Mouse (Mus musculus): Measurements from ENCODE around the gene Ptms.

The Ptms gene

DNA sequence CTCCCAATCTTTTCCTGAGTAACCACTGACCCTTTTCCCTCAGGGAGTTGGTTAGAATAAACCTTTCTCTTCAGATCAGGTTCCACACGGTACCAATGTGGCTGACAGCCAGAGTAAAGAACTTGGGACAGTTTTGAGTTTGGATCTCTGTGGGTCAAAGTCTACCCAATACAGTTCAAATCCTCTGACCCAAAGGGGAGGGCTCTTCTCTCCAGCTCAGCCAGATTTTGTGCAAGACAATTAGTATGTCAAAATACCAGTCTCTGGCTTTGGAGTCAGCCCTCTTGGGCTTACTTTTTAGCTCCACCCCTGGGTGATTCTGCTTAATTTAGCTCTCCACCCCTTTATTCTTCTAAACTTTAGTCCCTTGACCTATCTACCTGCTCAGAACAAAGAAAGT lies 10.3 kb upstream of the Ptms start:
- no peak for DNase-seq (ENCODE audit: low spot score)

DNA sequence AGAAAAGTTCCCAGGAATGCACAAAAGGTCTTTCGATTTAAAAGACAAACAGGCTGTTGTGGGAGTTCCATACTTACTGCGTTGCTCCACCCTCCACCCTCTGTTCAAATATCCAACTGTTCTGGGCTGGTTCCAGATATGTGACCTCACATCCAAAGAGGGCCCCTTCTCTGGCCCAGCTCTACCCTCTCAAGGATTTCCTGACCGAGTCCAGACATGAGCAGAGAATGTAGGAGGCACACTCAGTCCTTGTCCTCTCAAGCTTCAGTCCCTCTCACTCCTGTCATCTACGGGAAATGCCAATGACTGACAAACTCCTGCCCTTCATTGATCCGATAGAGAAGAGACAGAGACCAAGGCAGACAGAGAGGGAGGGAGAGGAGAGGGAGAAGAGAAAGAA lies 6.0 kb upstream of the Ptms start:
- DNase-seq (ENCODE audit: low spot score): no peak

DNA sequence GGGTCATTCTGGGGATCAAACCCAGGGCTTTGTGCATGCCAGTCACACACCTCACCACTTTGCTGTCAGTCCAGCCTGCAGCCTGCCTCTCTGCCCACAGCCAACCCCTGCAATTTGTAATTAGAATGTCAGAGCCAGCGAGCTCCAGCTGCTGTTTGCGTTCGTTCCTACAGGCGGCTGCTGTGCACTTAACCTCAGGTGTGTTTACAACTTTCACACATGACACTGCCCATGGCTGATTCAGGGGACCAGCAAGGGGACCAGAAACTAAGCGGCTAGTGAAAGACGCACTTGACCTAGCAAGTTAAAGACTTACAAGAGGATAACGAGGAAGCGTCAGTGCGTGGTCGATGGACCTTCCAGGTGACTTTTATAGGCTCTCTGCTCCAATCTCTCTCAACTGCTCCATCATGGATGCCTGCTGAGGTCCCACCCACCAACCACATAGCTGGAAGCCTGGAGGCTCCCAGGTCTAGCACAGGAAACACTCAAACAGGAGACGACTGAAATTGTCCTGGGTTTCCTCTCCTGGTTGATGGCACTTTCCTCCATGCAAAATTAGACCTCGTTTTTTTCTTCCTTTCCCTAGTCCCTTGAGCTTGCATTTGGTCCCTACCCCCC lies 5.4 kb upstream of the Ptms start:
- no peak for DNase-seq (ENCODE audit: low spot score)

DNA sequence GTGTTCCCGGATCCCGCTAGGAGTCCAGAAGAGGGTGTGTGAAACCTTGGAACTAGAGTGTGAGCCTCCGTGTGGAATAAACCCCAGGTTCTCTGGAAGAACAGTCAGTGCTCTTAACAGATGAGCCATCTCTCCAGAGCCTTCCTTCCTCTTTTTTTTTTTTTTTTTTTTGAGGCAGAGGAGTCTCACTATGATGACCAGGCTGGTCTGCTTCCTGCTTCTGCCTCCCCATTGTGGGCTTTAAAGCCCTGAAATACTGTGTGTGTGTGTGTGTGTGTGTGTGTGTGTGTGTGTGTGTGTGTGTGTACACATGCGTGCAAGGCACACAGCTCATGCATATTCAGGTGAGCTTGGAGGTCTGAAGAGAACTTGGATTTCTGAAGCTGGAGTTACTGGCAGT lies 1.6 kb upstream of the Ptms start:
- DNase-seq (ENCODE audit: low spot score): no peak

DNA sequence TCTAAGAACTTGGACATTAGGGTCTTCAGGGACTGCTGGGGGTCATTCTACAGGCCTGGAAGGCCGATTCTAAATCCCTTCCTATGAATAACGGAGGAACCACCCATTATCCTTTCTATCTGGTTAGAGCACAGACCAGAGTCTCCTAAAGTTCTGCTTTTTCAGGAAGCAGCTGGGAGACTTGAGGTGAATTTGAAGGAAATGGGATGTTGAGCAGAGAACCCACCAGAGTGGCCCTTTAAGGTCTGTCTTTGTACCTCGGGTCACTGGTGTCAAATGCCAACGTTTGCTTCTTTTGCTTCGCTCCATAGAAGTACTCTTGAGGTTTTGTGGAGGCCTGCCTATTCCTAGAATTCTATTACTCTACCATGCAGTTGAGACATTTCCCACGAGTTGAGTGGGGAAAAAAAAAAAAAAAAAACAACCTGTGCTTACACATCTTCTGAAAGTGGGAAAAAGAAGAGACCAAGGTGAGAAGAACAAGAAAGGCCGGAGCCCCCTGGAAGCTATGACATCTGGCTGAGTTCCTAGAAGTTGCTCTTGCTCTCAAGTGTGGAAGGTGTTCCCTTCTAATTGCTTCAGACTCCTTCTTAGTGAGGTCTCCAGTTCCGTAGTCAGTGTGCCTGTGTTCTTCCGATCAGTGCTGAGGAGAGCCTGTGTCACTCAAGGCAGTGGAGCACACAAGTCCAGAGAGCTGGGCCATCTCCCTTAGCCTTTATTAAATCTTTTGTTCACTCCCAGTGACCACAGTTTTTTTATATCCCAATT lies 599 bp upstream of the Ptms start:
- DNase-seq (ENCODE audit: low spot score): no peak

DNA sequence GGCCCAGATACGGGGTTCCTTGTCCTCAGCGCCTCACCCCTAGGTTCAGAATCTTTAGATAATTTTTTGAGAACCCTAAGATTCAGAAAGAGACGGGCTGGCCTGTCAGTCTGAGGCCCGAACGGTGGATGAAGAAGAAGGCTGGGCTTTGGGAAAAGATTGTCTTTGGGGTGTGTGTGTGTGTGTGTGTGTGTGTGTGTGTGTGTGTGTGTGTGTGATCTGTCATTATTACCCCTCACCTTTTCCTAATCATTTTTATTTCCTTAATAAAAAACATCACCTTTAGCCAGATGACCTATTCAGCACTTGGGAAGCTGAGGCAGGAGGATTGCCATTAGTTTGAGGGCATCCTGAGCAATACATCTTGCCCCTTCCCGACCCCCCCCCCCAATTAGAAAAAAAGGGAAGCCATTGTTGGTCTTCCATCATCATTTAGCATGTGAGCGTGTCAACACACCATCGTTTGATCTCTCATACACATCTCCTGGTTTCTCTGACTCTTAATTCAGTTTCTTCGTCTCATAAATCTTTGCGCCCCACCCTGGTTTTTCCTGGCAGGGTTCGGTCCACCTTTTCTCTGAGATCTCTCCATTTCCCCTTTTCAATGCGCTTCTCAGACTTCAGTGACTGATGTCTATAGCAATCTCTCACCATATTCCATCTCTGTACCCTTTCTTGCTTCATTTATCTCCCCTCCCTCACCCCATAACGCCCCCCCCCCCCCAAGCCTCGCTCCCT lies 844 bp downstream of the Ptms start:
- DNase-seq (ENCODE audit: low spot score): no peak

DNA sequence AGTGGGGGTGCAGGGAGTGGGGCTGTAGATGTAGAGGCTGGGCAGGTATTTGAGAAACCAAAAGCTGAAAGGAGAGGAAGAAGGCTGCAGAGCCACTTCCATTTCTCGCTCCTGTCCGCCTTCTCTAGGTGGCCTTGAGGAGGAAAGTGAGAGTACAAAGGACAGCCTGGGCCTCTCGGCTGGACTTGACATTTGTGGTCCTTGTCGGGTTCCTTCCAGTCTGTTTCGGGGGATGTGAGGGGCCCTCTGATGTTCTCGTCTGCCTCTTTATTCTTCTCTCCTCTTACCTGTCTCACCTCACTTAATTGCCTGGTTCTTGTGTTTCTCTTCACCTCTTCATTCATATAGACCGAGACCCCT lies 1.6 kb downstream of the Ptms start:
- DNase-seq (ENCODE audit: low spot score): no peak

DNA sequence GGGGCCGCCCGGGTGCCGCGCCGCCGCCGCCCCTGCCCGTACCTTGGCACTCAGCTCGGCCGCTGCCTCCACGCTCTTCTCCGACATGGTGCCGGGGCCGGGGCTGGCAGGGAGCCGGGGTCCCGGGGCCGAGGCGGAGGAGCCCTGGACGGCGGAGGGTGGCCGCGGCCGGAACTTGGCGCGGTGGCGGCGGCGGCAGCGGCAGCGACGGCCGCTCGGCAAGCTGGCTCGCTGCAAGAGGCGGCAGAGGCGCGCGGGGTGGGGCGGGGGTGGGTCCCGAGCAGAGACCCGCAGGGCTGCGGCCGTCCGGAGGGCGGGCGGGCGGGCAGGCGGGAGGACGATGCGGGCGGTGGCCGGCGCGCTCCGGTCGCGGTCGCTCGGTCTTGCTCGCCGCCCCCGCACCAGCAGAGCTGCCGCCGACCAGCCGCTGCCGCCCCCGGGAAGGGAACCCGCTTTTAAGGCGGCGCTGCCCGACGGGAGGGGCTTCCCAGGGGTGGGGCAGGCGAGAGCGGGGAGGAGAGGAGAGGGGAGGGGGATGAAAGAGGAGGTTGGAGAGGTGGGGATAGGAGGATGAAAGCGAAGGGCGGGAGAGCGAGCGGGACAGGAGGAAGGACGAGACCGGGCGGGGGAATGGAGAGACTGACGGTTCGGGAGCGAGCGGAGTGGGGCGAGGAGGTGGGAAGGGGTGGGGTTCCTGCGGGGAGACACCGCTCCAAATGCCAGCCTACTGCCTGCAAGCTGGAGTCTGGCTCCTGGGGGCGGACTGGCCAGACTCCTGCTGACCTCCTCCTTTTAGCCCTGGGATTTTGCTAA lies 2.2 kb downstream of the Ptms start:
- no peak for DNase-seq (ENCODE audit: low spot score)

DNA sequence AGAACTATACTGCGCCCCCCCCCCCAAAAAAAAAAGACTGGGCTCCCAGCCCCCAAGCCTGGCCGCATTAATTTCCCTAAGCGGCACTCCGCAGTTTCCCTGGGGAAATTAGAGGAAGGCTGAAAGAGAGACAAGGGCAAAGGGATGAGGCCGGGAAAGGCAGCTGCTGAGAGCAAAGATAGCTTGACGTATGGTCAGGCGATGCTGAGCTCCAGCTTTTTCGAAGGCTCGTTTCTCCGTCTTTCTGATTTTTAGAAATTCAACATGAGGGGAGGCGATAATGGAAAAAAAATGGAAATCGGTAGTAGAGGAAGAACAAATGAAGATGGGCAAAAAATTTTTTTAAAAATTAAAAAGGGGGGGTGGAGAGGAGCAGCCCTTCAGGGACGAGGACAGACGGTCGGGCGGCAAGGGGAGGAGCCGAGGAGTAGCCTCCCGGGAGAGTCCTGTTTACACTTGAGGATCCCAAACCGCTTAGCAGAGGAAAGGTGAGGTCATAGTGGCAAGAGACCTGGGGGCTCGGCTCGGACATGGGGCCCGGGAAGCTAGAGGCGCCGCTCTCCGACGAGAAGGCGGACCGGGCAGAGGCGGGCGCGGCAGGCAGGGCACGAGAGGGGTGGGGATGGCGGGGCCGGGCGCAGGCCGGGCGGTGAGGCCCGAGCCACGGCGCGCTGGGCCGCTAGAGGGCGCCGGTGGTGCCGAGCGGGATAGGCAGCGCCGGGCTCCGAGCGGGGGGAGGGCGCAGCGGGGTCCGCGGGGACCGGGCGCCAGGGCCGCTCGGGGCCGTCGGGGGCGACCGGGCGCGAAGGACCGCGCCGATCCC lies 3.0 kb downstream of the Ptms start:
- peak; percentile 80 for DNase-seq (ENCODE audit: low spot score)

DNA sequence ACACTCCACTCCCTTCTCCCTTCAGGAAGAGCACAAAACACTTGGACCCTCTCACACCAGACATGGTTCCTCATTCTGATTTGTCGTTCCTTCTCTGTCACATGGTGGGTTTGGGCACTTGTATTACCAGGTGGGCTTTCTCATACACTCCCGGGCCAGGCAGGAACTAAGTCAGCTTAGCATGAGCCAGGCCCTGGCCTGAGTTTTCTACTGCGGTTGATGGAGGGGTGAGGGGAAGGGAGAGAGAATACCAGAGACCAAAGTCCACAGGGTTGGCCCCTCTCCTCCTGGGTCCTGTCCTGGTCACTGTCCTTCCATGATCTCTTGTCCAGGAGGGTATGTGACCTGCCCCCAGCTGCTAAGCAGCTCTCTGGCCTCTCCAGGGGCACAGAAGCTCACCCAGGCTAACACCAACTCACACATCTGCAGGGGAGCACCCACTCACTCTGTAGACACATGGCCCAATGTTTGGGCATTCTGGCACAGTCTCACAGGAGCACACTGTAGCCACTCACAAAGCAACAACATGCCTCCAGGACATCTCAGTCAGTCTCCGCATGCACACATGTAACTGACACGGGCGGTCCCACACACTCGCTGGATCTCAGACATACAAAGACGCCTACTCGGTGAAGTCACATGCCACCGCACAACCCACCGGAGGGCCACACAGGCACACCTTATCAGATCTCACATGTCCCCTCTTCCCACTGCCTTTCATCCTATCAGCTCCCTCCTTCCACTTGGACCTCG lies 3.8 kb downstream of the Ptms start:
- no peak for DNase-seq (ENCODE audit: low spot score)

DNA sequence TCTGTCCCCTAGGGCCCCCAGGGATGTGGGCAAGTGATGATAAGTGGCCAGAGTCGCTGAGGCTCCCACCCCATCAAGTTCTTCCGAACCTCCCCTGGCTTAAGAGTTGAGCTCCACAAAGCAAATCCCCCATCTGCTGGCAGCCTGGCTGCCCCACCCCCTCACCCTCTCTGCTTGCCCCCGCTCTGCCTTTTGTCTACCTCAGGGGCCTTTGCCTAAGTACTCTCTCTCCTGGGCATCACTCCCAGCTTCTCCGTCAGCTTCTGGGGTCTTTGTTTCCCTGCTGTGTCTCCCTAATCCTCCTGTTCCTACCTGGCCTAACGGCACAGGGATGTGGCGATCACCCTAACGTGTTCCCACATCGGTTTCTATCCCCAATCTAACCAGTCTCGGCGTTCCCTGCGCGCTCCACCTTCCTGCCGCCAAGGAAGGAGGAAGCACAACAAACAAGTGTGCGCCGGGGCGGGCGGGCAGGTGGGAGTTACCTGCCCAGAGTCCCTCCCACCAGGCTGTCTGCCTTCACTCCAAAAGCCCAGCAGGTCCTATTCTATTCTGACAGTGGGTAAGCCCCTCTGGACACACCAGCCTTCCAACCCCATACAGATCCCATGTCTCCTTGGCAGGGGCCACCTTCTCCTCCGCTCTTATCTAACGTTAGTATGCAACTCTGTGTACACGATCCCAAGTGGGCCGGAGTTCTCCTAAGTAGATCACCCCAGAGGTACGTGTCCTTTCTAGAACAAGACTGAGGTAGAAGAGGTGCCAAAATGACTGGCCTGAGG lies 4.6 kb downstream of the Ptms start:
- no peak for DNase-seq (ENCODE audit: low spot score)

DNA sequence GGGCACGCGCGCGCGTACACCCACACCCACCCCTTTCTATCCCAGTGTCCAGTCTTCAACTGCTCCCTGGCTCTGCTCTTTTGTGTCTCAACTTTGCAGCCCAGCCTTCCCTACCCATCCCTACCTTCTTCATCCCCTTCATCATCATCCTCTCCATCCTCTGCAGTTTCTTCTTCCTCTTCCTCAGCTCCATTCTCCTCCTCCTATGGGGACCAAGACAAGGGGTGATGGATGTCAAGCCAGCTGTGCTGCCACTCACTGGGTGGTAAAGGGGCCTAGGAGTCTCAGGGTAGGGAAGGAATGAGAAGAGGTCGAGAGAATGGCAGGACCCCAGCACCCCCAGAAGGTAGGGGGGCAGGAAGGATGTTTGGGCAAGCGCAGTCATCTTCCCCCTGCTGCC lies 5.4 kb downstream of the Ptms start:
- DNase-seq (ENCODE audit: low spot score): no peak

DNA sequence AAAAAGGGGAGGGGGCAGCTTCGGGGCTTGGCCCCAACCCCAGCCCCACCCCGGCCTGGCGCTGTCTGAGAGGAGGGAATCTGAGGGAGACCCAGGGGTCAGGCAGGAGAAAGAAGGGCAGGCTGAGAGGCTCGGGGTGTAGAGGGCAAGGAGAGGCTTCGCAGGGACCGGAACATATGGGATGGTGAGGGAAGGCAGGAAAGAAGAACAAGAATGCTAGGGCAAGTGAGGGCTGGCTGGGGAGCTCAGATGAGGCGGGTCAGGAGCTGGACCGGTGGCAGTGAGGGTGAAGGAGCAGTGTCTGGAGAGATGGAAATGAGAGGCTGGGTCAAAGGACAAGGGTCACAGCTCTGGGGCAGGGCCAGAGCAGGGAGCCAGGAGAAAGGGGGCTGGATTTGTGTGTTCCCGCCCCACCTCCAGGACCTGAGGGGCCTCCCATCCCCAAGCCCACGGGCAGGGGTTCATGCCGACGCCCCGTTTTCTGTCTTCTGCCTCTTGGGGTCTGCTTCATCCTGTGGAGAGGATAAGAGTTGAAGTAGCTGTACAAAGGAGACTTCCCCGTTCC lies 6.1 kb downstream of the Ptms start:
- DNase-seq (ENCODE audit: low spot score): no peak

DNA sequence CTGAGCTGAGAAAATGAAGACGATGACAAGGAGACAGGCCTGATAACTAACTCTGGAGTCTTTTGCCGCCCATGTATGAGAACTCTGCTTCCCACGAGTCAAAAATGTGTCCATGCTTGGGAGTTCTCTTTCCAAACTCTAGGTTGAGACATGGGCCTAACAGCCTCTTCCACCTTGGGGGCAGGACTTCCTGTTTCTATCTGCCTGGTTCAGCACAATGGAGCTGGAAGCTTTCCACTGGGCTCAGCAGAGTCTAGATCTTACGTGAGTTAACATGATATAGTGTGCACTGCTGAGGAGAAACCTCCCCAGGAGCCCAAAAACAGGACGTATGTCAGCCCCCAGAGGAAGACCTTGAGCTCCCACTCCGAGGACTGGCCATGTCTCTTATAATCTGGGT lies 6.7 kb downstream of the Ptms start:
- no peak for DNase-seq (ENCODE audit: low spot score)

DNA sequence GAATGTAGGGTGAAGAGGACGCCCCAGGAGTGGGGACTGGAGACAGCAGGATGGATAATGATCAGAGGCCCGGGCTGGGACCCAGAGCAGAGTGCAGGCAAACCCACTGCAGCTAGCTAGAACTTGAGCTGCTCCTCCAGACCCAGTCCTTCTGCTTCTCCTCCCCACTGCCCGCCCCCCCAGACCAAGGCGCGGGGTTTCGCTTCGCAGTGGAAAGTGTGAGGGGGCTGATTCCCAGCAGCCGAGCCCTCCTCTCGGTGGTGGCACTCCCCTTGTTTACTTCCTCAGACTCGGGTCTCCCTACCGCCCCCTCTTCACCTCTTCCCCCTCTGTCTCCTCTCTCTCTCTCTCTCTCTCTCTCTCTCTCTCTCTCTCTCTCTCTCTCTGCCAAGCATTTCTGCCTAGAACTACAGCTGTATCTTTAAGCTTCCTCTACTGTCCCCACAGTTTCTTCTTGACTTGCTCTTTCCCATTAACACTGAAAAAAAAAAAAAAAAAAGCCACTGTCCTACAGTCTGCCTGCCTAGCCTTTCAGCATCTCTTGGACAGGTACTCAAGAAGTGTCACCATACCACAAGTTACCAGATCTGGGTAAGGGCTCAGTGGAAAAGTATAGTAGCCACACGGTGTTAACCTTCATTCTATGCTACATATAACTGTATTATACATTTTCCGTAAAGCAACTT lies 8.2 kb downstream of the Ptms start, which contains the start of gene Lag3:
TSS of gene Lag3 (minus strand) at position 173 of the 686 bp plus-strand sequence.
- DNase-seq (ENCODE audit: low spot score): no peak

DNA sequence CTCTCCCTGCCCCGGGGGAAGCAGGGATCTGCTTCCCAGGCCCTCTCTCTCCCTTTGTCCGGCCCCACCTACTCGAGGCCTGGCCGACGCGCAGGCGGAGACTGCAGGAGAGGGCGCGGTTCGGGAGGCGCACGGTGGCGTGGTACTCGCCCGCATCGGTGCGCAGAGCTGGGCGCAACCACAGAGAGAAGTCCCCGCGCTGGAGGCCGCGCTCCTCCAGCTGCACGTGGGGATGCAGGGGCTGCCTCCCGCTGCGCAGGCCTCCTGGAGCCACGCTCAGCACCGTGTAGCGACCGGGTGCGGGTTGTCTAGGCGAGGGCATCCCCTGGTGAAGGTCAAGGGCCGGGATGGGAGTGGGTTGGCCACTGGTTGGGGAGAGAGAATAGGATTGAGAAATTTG lies 9.9 kb downstream of the Ptms start:
- no peak for DNase-seq (ENCODE audit: low spot score)

DNA sequence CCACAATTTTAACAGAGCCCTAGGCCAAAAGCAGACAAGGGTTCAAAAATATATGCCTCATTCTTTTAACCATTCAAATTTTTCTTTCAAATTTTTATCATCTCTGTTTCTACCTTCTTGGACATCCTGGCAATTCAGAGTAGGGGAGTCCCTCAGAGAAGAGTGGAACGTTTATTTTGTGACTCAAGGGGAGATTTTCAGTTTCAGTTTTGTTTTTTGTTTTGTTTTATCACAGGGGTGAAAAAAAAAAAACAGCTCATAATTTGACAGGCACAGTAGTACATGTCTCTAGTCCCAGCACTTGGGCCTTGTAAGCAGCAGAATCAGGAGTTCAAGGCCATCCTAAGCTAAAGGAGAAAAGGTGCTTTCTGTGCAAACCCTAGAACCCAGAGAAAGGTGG lies 12.1 kb downstream of the Ptms start:
- DNase-seq (ENCODE audit: low spot score): no peak

DNA sequence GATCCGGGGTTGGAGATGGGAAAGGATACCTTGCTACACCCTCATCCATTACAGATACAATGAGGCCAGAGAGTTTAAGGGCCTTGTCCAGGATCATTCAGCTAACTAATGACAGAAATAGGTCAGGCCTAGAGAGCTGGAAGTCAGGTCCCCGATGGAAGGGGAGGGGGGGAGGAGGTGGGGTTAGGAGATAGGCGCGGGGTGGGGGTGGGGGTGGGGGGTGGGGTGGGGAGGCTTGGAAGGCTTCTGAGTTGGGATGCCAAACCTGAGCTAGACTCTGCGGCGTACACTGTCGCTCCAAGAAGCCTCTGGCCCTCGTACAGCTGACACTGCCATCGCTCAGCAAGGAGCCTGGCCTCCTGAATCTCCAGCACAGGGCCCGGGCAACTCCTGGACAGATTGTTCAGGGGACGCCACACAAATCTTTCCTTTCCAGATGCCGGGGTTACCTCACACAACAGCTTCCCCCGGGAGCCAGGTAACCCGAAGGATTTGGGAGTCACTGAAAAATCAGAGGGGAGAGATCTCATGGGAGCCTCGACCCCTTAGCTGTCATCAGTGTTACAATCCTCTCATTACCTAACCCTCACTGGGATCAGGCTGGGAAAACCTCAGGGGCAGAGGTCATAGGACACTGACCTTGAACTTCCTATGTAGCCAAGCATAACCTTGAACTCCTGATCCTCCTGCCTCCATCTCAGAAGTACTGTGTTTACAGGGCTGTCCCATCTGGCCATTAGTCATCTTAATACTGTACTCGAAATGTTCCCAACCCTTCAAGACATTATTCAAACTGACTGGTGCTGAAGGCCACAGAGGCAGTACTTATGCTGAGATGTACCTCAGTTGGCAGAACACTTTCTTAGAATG lies 14.7 kb downstream of the Ptms start:
- DNase-seq (ENCODE audit: low spot score): no peak

Measured in spleen, adult 12 weeks (tissue).